Mouse (Mus musculus): ENCODE data around the gene Hebp1.

DNA sequence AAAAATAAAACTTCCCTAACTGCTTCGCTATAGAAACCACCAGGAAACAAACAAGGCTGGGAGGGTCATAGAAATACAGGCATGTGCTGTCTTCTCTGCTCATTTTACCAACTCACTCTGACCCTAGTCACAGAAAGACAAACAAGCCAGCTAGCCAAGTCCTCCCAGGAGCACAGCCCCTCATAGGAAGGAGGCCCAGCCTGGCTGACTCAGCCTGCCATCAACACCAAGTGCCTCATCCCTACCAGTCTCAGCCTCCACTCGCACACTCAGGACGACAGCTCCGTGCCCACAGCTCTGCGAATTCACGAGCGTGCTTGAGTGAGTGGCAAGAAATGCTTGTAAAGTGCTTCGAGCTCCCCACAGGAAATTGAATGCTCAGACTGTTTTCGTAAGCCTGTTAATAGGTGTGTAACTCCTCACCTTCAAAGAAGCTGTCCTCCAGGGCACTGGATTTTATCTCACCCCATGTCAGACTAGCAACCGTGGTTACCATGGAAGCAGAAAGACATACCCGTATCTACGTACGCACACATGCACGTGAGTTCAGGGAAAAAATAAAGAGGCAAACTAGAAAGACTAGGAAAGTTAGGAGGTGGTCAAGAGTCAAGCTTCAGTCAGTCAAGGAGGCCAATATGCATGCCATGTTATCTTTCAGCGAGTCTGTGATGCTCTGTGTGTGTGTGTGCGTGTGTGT, 56.2 kb downstream of the Hebp1 start:
- TF ChIP-seq CTCF (IDR thresholded peaks at IDR 0.05; ENCODE audit: extremely low read depth, insufficient read depth, insufficient read length, insufficient replicate concordance) (no peak), POLR2A (IDR thresholded peaks at IDR 0.05; ENCODE audit: low read depth, low read length) (no peak)

Data from spleen, adult 2 months (tissue).